Mouse (Mus musculus) stomach, postnatal 0 days (tissue): ENCODE measurements around the gene Slc4a3. TPM values are rescaled to one million over a fixed set of nuclear protein-coding genes. Genes with fewer than 3 reads are reported as not detected.

Experiments used
- ATAC-seq: fragments of 200-750 bp; cut with Nextera tagmentation; 2 replicates; pipeline ENCODE4 v1.8.0; 2017; ENCODE audit not compliant: low FRiP score, low TSS enrichment
- DNase-seq: peaks from one replicate; pipeline ENCODE4 v3.0.0-alpha.2; 2016; ENCODE audit warnings: low spot score
- H3K27ac ChIP-seq: fragments of 300-500 bp; sonication (generic); replicated peaks from 2 replicates; pipeline ENCODE4 v1.5.1; 2014; ENCODE audit warnings: mild to moderate bottlenecking, control low read depth
- H3K27me3 ChIP-seq: fragments of 300-500 bp; sonication (generic); 2 replicates; pipeline ENCODE4 v1.6.1; 2014; ENCODE audit warnings: low read length; ENCODE audit not compliant: control insufficient read depth, insufficient read depth
- H3K36me3 ChIP-seq: fragments of 300-500 bp; sonication (generic); 2 replicates; pipeline ENCODE4 v1.6.1; 2014; ENCODE audit warnings: low read length, mixed read lengths; ENCODE audit not compliant: control insufficient read depth, insufficient read depth
- H3K4me1 ChIP-seq: fragments of 300-500 bp; sonication (generic); replicated peaks from 2 replicates; pipeline ENCODE4 v1.6.1; 2014; ENCODE audit warnings: antibody characterized with exemption; ENCODE audit not compliant: control insufficient read depth, insufficient read depth
- H3K4me2 ChIP-seq: fragments of 300-500 bp; sonication (generic); replicated peaks from 2 replicates; pipeline ENCODE4 v1.6.1; 2014; ENCODE audit warnings: low read depth, mild to moderate bottlenecking, control low read depth, moderate library complexity
- H3K4me3 ChIP-seq: fragments of 300-500 bp; sonication (generic); 2 replicates; pipeline ENCODE4 v1.5.1; 2014; ENCODE audit warnings: low read depth, low read length, control low read depth
- H3K9ac ChIP-seq: fragments of 300-500 bp; sonication (generic); 2 replicates; pipeline ENCODE4 v1.6.1; 2014; ENCODE audit warnings: mild to moderate bottlenecking, low read length, control low read depth, mixed read lengths
- H3K9me3 ChIP-seq: fragments of 300-500 bp; sonication (generic); 2 replicates; pipeline ENCODE4 v1.6.1; 2016; ENCODE audit warnings: low read length; ENCODE audit not compliant: control insufficient read depth
- CTCF ChIP-seq: IDR thresholded peaks from 2 replicates; pipeline ENCODE4 v1.5.1; 2016; ENCODE audit warnings: antibody characterized with exemption, low read depth, mild to moderate bottlenecking, moderate library complexity
- EP300 ChIP-seq: optimal IDR thresholded peaks from 2 replicates; pipeline ENCODE3; 2016; ENCODE audit warnings: antibody characterized with exemption
- WGBS: fragments of 180-500 bp; shearing (Covaris S2); extraction: QIAGEN DNeasy Blood & Tissue Kit; methylation state at CpG from one replicate; pipeline ENCODE4 v1.1.7; 2014; 5-methylcytosine and 5-hydroxymethylcytosine counted together
- polyA plus RNA-seq: library from polyadenylated mRNA; unstranded; fragments of >200 nt; fragmentation: Nextera tagmentation; extraction: Ambion mirVana; gene quantifications from 2 replicates; pipeline ENCODE4 v1.2.1, GENCODE M21; 2015

Gene Slc4a3
- polyA plus RNA-seq, 1 experiment from 2014 or later = 7.1 TPM

DNA sequence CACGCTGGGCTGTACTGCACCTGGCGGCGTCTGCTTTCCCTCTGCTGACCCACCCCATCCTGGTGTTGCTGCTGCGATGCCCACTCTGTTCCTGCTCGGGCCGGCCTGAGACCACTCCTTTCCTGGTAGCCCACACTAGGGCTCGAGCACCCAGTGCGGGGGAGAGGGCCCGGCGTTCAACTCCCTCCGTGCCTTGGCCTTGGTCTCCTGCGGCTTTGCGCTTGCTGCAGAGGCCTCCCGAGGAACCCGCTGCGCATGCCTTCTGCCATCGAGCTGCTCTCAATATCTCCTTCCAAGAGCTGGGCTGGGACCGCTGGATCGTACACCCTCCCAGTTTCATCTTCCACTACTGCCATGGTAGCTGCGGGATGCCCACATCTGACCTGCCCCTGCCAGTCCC is 36.5 kb upstream of the Slc4a3 start:
- ATAC-seq (no peak), DNase-seq (no peak)
- no peak overlapping the region for H3K4me2 ChIP-seq
- H3K36me3 ChIP-seq = no peaks in the 10 kb centered on the region
- no peaks in the 10 kb centered on the region for H3K27me3 ChIP-seq
- TF ChIP-seq EP300 = no peak
- TF ChIP-seq CTCF = no peak
- no peak overlapping the region for H3K27ac ChIP-seq
- H3K9ac ChIP-seq = 0 out of 2 replicates have a peak overlapping the region, but pooled peaks have one; percentile 13
- no peaks in the 10 kb centered on the region; the same call in 1 of the 2 replicates for H3K4me1 ChIP-seq
- WGBS = 61% methylated on average over 20 of the region's 20 CpGs
- H3K9me3 ChIP-seq = no peaks in the 10 kb centered on the region
- no peak overlapping the region for H3K4me3 ChIP-seq

- H3K4me3 ChIP-seq = no peak overlapping the region
- H3K36me3 ChIP-seq = no peaks in the 10 kb centered on the region
- DNase-seq = no peak
- ATAC-seq = no peak
- no peak overlapping the region for H3K27ac ChIP-seq
- H3K27me3 ChIP-seq = no peaks in the 10 kb centered on the region
- H3K9ac ChIP-seq = no peak overlapping the region
- WGBS = 74% methylated on average over 5 of the region's 5 CpGs
- H3K4me1 ChIP-seq = no peaks in the 10 kb centered on the region; the same call in 1 of the 2 replicates
- TF ChIP-seq CTCF = no peak
- TF ChIP-seq EP300 = no peak
- H3K4me2 ChIP-seq = no peak overlapping the region
- H3K9me3 ChIP-seq = no peaks in the 10 kb centered on the region
Measured at GRCm38 (mm10) chr1:75510154-75510553, 35.9 kb upstream of the Slc4a3 start.

- no peaks in the 10 kb centered on the region for H3K27me3 ChIP-seq
- H3K9ac ChIP-seq = no peak overlapping the region; the same call in 1 of the 2 replicates
- DNase-seq (peak; percentile 61), ATAC-seq (peak; percentile 46)
- H3K4me2 ChIP-seq = no peak overlapping the region
- H3K9me3 ChIP-seq = no peaks in the 10 kb centered on the region
- WGBS = 49% methylated on average over 4 of the region's 4 CpGs
- H3K36me3 ChIP-seq = no peaks in the 10 kb centered on the region
- H3K4me1 ChIP-seq = no peaks in the 10 kb centered on the region; the same call in 1 of the 2 replicates
- H3K27ac ChIP-seq = 0 out of 2 replicates have a peak overlapping the region, but pooled peaks have one; percentile 30
- TF ChIP-seq EP300 (no peak), CTCF (no peak)
- no peak overlapping the region for H3K4me3 ChIP-seq
Measured at GRCm38 (mm10) chr1:75511437-75512210, 34.4 kb upstream of the Slc4a3 start.

DNA sequence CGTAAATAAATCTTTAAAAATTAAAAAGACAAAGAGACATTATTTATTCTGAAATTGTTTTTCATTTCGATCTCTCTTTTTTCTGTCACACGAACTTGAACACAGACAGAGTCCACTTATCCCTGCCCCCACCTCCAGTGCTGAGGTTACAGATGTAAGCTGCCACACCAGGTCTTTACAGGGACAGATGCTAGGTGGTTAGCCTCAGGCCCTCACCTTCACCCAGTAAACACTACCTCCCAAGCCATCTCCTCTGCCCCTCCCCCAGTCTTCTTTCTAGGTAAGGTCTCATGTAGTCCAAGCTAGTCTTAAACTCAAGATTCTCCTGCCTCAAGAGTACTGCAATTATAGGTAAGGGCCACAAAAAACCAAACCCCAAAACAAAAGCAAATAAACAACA is 33.5 kb upstream of the Slc4a3 start:
- no peak for DNase-seq
- H3K4me1 ChIP-seq = no peaks in the 10 kb centered on the region; the same call in 1 of the 2 replicates
- TF ChIP-seq EP300 (no peak), CTCF (no peak)
- H3K4me3 ChIP-seq = no peak overlapping the region
- H3K4me2 ChIP-seq = no peak overlapping the region
- ATAC-seq = no peak
- no peak overlapping the region for H3K9ac ChIP-seq
- WGBS = 90% methylated on average over 3 of the region's 3 CpGs
- H3K36me3 ChIP-seq = no peaks in the 10 kb centered on the region
- no peaks in the 10 kb centered on the region for H3K9me3 ChIP-seq
- H3K27ac ChIP-seq = no peak overlapping the region
- H3K27me3 ChIP-seq = no peaks in the 10 kb centered on the region

- Histone ChIP-seq H3K27ac (no peak overlapping the region), H3K4me2 (no peak overlapping the region), H3K27me3 (no peaks in the 10 kb centered on the region), H3K36me3 (no peaks in the 10 kb centered on the region), H3K9ac (no peak overlapping the region), H3K4me1 (0 out of 2 replicates have a peak, but pooled peaks cover 6% of the 10 kb centered on the region), H3K9me3 (no peaks in the 10 kb centered on the region), H3K4me3 (no peak overlapping the region)
- no peak for ATAC-seq
- 65% methylated on average over 15 of the region's 15 CpGs for WGBS
- no peak for DNase-seq
- TF ChIP-seq CTCF (no peak), EP300 (no peak)
Measured at GRCm38 (mm10) chr1:75516703-75517380, 29.2 kb upstream of the Slc4a3 start.
